Mouse (Mus musculus): ENCODE data around the gene Rnf43. TPM values are rescaled to one million over a fixed set of nuclear protein-coding genes. Genes with fewer than 3 reads are reported as not detected.

Rnf43 gene
- 1.1 and 1.7 TPM in 2 replicates for polyA plus RNA-seq (2015; fragmentation: Nextera tagmentation; extraction: Ambion mirVana)

GRCm38 (mm10) chr11:87662407-87662806 is at the start of gene Rnf43:
Rnf43 (plus strand) TSS chr11:87662722.

GRCm38 (mm10) chr11:87616790-87617474 is 45.6 kb upstream of the Rnf43 start, which contains the start of gene Hsf5:
Hsf5 (plus strand) TSS chr11:87617164.

GRCm38 (mm10) chr11:87737175-87737740 is 74.7 kb downstream of the Rnf43 start, which contains the start of gene Supt4a:
Supt4a (plus strand) TSS chr11:87737552.

GRCm38 (mm10) chr11:87760301-87761081 is 98.0 kb downstream of the Rnf43 start, which contains the start of gene Tspoap1:
Tspoap1 (plus strand) TSS chr11:87760541.

Small RNAs within 50 kb of the gene (microRNA-seq; reads per million reads assigned to microRNA genes)
- gene Mir142 (ENCODE audit: borderline replicate concordance, insufficient number of aligned reads), result not detected
- not detected for gene Mir142b (ENCODE audit: borderline replicate concordance, insufficient number of aligned reads)

Other genes starting within 250 kb of the Rnf43 start
- gene Gm11492, start 96.1 kb upstream of the Rnf43 start, polyA plus RNA-seq (2015; fragmentation: Nextera tagmentation; extraction: Ambion mirVana), result not detected in 2 replicates
- 35.9 and 36.0 TPM in 2 replicates for gene Sept4, start 93.8 kb upstream of the Rnf43 start, polyA plus RNA-seq (2015; fragmentation: Nextera tagmentation; extraction: Ambion mirVana)
- 10.0 and 10.9 TPM in 2 replicates for gene Mtmr4, start 70.6 kb upstream of the Rnf43 start, polyA plus RNA-seq (2015; fragmentation: Nextera tagmentation; extraction: Ambion mirVana)
- gene Hsf5, start 45.6 kb upstream of the Rnf43 start, polyA plus RNA-seq (2015; fragmentation: Nextera tagmentation; extraction: Ambion mirVana), result 0.08 and 0.13 TPM in 2 replicates
- gene Supt4a, start 74.8 kb downstream of the Rnf43 start, polyA plus RNA-seq (2015; fragmentation: Nextera tagmentation; extraction: Ambion mirVana), result 261 and 330 TPM in 2 replicates
- 1.3 and 2.8 TPM in 2 replicates for gene Tspoap1, start 97.8 kb downstream of the Rnf43 start, polyA plus RNA-seq (2015; fragmentation: Nextera tagmentation; extraction: Ambion mirVana)
- gene Mpo, start 130.9 kb downstream of the Rnf43 start, polyA plus RNA-seq (2015; fragmentation: Nextera tagmentation; extraction: Ambion mirVana), result 9.7 and 15.2 TPM in 2 replicates
- not detected in 2 replicates for gene Lpo, start 165.6 kb downstream of the Rnf43 start, polyA plus RNA-seq (2015; fragmentation: Nextera tagmentation; extraction: Ambion mirVana)
- gene Mks1, start 190.5 kb downstream of the Rnf43 start, polyA plus RNA-seq (2015; fragmentation: Nextera tagmentation; extraction: Ambion mirVana), result 5.8 and 10.8 TPM in 2 replicates
- not detected in 2 replicates for gene Epx, start 212.8 kb downstream of the Rnf43 start, polyA plus RNA-seq (2015; fragmentation: Nextera tagmentation; extraction: Ambion mirVana)
- gene Olfr462, start 229.5 kb downstream of the Rnf43 start, polyA plus RNA-seq (2015; fragmentation: Nextera tagmentation; extraction: Ambion mirVana), result not detected in 2 replicates
- gene Olfr463, start 234.7 kb downstream of the Rnf43 start, polyA plus RNA-seq (2015; fragmentation: Nextera tagmentation; extraction: Ambion mirVana), result not detected in 2 replicates